Mouse (Mus musculus) frontal cortex, adult (tissue): ENCODE measurements at regions not wholly inside any gene's neighbourhood (a gene's known extent, or its start where the extent isn't known, plus 50 kb on each side); places are given as distances from the start of the nearest gene placed in this dataset.
A peak's percentile ranks its signal among the peaks of the same experiment; 100 is the strongest.

Experiments used
- ATAC-seq: cut with Nextera tagmentation; 2 replicates; pipeline ENCODE4 v1.9.2; 2017; ENCODE audit warnings: mild to moderate bottlenecking, moderate library complexity, mixed read lengths; ENCODE audit not compliant: low TSS enrichment

DNA sequence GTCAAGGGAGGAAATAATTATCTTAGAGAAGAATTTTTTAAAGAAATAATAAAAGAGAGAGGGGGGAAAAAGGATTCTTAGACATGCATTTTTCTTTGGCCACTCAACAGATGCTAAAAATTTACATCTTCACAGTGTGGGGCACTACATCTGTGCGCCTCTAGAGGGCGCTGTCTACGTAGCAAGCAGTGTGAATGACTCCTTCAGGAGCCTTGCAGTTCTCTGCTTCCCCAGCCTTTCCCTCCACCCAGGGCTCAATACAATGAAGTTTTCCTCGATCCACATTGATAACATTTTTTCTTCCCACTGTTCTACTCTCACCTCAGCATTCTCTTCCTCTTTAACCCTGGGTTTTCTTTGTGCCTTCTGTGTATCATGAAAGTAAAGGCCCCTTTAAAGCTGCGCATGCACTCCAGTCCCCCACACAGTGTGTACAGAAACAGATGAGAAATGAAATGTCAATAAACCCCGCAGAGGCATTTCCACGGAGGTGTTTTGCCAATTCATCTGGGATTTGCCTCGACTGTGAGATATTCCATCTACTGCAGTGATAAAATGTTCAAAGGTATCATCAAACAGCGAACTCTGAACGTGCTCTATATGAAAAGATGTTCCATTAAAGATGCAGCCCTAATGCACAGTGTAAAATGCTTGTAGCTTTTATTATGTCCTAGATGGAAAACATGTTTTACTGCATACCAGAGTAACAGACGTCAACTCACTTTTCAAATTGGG is 181.2 kb downstream of the Rdh14 start:
- peak; percentile 70 for ATAC-seq

- peak; percentile 69; the same call in 1 of the 2 replicates for ATAC-seq
These were observed 181.7 kb downstream of the Rdh14 start for GRCm38 (mm10) chr12:10572378-10572650.

GRCm38 (mm10) chr12:10573381-10573780 is 182.8 kb downstream of the Rdh14 start:
- no peak for ATAC-seq

- no peak for ATAC-seq
These were observed 192.5 kb downstream of the Rdh14 start for GRCm38 (mm10) chr12:10582840-10583614.

DNA sequence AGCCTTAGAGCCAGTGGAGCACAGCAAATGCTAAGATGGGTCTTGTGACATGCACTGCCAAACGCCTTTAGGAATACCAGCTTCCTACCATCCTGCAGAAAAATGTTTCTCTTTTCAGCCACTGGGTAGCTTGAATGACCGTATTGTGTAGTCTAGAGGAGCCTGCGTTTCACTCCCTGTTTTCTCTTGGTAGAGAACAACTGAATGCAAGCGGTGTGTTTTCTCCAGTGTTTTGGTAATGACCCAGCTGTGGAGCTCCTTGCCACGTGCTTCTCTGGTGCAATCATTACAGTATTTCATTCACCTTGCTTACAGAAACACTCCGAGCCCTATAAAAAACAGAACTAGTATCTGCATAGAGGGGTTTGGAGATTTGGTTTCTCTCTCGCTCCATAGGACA is 193.5 kb downstream of the Rdh14 start:
- no peak for ATAC-seq

GRCm38 (mm10) chr12:10589537-10589936 is 199.0 kb downstream of the Rdh14 start:
- ATAC-seq, result peak; percentile 97

- peak; percentile 65 for ATAC-seq
These were observed 207.6 kb downstream of the Rdh14 start for GRCm38 (mm10) chr12:10597976-10598746.

DNA sequence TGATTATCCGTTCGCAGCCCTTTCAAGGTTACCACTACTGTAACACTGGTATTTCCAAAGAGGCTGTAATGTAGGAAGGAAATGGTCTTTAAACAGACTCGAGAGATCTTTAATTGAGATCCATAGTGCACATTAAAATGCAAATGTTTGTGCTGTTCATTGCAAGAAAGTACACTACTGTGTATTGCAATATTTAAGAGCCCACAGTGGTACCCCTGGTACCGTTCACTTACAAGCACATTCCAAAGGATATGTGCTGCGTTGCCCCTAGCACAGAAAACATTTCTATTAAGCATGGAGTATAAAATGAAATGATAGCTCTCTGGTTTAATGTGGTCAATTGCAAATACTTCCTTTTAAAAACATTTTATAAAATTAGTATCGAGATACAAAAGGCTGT is 209.5 kb downstream of the Rdh14 start:
- no peak for ATAC-seq

DNA sequence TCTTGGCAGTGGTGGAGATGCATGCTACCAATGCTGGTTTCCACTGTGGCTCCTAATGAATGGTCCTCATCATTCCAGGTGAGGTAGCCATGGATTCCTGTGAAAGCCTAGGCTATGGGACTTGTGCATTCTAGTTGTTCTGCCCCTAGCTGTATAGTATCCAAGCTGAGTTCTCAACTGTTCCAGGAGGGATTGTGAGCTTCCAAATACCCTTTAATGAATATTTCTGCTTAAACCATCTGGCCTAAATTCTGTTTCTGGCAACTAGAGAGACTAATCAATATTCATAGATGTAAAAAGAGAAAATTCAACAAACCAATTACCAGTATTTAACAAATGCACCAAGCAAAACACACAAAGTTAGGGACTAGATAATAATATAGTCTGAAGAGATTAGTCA is 227.7 kb downstream of the Rdh14 start:
- ATAC-seq, result no peak

- no peak for ATAC-seq
These were observed 230.0 kb downstream of the Rdh14 start for GRCm38 (mm10) chr12:10620541-10620940.

DNA sequence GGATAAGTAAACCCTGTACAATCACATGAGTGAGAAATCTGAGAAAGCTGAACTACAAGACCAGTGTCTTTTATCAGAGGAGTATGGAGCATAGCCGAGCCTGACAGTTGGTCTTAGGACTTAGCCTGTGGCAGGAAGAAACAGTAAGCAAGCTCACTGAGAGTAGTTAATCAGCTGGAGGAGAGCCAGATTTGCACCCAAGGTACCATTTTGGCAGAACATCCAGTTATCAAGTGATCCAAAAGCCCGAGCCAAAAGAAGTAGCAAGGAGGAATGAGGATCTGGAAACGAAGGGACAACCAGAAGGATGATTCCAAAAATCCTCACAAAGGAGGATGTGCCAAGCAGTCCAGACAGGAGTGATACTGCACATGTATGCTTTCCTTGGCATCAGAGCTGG is 248.0 kb downstream of the Rdh14 start:
- no peak for ATAC-seq

- ATAC-seq, result no peak
These were observed 264.1 kb downstream of the Rdh14 start for GRCm38 (mm10) chr12:10654466-10655184.

DNA sequence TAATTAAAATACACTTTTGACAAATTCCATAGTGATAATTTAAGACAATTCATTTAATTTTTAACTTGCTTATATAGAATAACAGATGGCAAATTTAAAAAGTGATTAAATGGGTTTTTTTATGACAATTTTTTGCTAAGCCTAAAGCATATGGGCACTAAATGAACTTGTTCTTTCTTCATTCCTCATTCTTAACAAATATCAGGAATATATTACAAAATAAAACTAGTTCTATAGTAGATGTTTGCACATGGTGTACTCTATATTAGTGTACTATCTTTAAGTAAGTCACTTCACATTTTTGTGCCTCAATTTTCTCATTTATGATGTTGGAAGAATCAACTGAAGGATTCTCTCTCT is 264.6 kb downstream of the Rdh14 start:
- ATAC-seq, result no peak

- ATAC-seq, result no peak
These were observed 268.3 kb downstream of the Rdh14 start for GRCm38 (mm10) chr12:10658826-10659225.

DNA sequence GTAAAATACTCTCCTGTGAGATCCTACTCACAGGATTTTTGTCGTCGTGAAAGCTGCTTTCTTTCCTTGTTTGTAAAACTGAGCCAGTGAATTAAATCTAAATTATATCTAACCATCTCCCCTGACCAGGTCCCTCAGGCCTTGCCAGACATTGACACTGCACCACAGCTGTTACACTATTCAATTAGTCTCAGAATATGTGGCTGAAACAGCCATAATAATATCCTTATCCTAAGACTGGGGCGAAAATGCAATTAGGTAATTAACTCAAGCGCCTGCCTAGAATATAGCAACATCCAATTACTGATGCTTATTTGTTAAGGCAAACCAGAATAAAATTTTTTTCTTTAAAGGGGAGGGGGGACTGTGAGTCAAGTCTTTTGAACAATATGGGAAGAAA is 296.2 kb downstream of the Rdh14 start:
- ATAC-seq, result no peak
